Mouse (Mus musculus) ES-Bruce4 (cell line): ENCODE results near the gene Ucp2. TPM values are rescaled to one million over a fixed set of nuclear protein-coding genes. Genes with fewer than 3 reads are reported as not detected.
A peak's percentile ranks its signal among the peaks of the same experiment; 100 is the strongest.

Source experiments
- H3K27ac ChIP-seq: 2 replicates; pipeline ENCODE4 v1.5.1; 2012; ENCODE audit warnings: low read length, inconsistent platforms; ENCODE audit not compliant: insufficient read depth
- H3K27me3 ChIP-seq: 2 replicates; pipeline ENCODE4 v1.6.1; 2012; ENCODE audit warnings: mild to moderate bottlenecking, low read length, inconsistent platforms; ENCODE audit not compliant: control insufficient read depth, poor library complexity, insufficient read depth, severe bottlenecking
- H3K36me3 ChIP-seq: 2 replicates; pipeline ENCODE4 v1.6.1; 2012; ENCODE audit warnings: inconsistent platforms, mild to moderate bottlenecking, low read length, moderate library complexity; ENCODE audit not compliant: control insufficient read depth, poor library complexity, insufficient read depth, severe bottlenecking
- H3K4me1 ChIP-seq: one replicate; pipeline ENCODE4 v1.8.1; 2011; ENCODE audit warnings: low read length; ENCODE audit not compliant: control insufficient read depth, insufficient read depth
- H3K4me3 ChIP-seq: 2 replicates; pipeline ENCODE4 v1.5.1; 2011; ENCODE audit warnings: low read depth, mild to moderate bottlenecking, low read length
- H3K9ac ChIP-seq: 2 replicates; pipeline ENCODE4 v1.6.1; 2012; ENCODE audit warnings: low read depth, mild to moderate bottlenecking, inconsistent platforms; ENCODE audit not compliant: poor library complexity, severe bottlenecking
- H3K9me3 ChIP-seq: replicated peaks from 2 replicates; pipeline ENCODE4 v1.6.1; 2012; ENCODE audit warnings: mild to moderate bottlenecking, low read length, inconsistent platforms; ENCODE audit not compliant: control insufficient read depth, poor library complexity, insufficient read depth, severe bottlenecking
- CTCF ChIP-seq: IDR thresholded peaks from one replicate; pipeline ENCODE4 v1.8.1; 2011; ENCODE audit warnings: low read depth, low read length
- EP300 ChIP-seq: IDR thresholded peaks from 2 replicates; pipeline ENCODE4 v1.6.1; 2011; ENCODE audit warnings: low read depth, low read length; ENCODE audit not compliant: insufficient read depth
- POLR2A ChIP-seq: IDR thresholded peaks from one replicate; pipeline ENCODE4 v1.8.1; 2011; ENCODE audit warnings: low read length; ENCODE audit not compliant: insufficient read depth
- polyA plus RNA-seq: library from polyadenylated mRNA; stranded (reverse); fragments of >200 nt; gene quantifications from 2 replicates; pipeline ENCODE4 v1.2.4, GENCODE M21; 2011; ENCODE audit warnings: low read depth; ENCODE audit not compliant: missing spikeins, insufficient read depth, insufficient read length

The Ucp2 gene
- polyA plus RNA-seq, 1 experiment: 162 TPM

DNA sequence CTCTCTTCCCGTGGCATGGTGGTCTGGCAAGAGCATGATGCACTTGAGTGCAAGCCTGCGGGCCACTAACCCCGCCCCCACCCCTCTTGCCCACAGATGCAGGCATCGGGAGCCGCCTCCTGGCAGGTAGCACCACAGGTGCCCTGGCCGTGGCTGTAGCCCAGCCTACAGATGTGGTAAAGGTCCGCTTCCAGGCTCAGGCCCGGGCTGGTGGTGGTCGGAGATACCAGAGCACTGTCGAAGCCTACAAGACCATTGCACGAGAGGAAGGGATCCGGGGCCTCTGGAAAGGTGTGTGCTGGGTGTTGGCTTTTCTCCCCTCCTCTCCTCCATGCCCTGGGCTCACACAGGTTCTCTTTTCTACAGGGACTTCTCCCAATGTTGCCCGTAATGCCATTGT lies 4.8 kb downstream of the Ucp2 start:
- peaks cover 19% of the 10 kb centered on the region for H3K36me3 ChIP-seq
- no peaks in the 10 kb centered on the region for H3K9me3 ChIP-seq
- no peak overlapping the region for H3K27ac ChIP-seq
- H3K4me1 ChIP-seq: peaks cover 12% of the 10 kb centered on the region
- TF ChIP-seq CTCF: no peak
- TF ChIP-seq POLR2A: no peak
- no peak for TF ChIP-seq EP300
- no peaks in the 10 kb centered on the region for H3K27me3 ChIP-seq
- H3K9ac ChIP-seq: no peak overlapping the region
- H3K4me3 ChIP-seq: no peak overlapping the region

GRCm38 (mm10) chr7:100499465-100499864 lies 6.3 kb downstream of the Ucp2 start:
- no peak overlapping the region for H3K4me3 ChIP-seq
- H3K27me3 ChIP-seq: no peaks in the 10 kb centered on the region
- peaks cover 19% of the 10 kb centered on the region for H3K36me3 ChIP-seq
- no peak overlapping the region for H3K9ac ChIP-seq
- no peak overlapping the region for H3K27ac ChIP-seq
- peaks cover 13% of the 10 kb centered on the region for H3K4me1 ChIP-seq
- H3K9me3 ChIP-seq: no peaks in the 10 kb centered on the region
- TF ChIP-seq POLR2A: no peak
- TF ChIP-seq EP300: no peak
- TF ChIP-seq CTCF: no peak

- Histone ChIP-seq H3K27ac (peak overlapping the region; percentile 80), H3K4me1 (peaks cover 13% of the 10 kb centered on the region), H3K9me3 (no peaks in the 10 kb centered on the region), H3K9ac (no peak overlapping the region), H3K27me3 (no peaks in the 10 kb centered on the region), H3K36me3 (peaks cover 19% of the 10 kb centered on the region), H3K4me3 (no peak overlapping the region)
- no peak for TF ChIP-seq POLR2A
- no peak for TF ChIP-seq CTCF
- TF ChIP-seq EP300: no peak
Observed at GRCm38 (mm10) chr7:100500276-100500977, 7.3 kb downstream of the Ucp2 start.

- Histone ChIP-seq H3K27ac (peak overlapping the region; percentile 80), H3K36me3 (peaks cover 19% of the 10 kb centered on the region), H3K4me3 (no peak overlapping the region), H3K4me1 (peaks cover 13% of the 10 kb centered on the region), H3K27me3 (no peaks in the 10 kb centered on the region), H3K9me3 (no peaks in the 10 kb centered on the region), H3K9ac (no peak overlapping the region)
- TF ChIP-seq EP300: no peak
- TF ChIP-seq POLR2A: no peak
- no peak for TF ChIP-seq CTCF
Observed at GRCm38 (mm10) chr7:100501027-100501843, 8.1 kb downstream of the Ucp2 start.

DNA sequence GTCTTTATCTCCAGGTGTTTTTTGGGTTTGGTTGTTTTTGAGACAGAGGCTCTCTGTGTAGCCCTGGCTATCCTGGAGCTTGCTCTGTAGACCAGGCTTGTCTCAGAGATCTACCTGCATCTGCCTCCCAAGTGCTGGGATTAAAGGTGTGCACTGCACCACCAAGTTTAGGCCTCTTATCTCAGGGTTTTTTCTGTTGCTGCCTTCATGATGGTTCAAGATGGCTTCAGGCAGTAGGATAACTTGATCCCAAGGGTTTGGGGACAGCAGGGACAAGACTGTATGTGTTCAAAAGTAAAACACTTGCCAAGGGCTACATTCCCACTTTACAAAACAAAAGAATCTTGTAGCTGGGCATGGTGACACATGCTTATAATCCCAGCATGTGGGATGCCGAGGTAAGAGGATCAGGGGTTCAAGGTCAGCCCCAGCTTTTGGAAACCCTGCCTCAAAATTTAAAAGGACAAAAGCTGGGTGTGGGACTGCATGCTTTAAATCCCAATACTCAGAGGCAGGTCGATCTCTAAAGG lies 8.8 kb downstream of the Ucp2 start:
- Histone ChIP-seq H3K27me3 (no peaks in the 10 kb centered on the region), H3K4me1 (peaks cover 14% of the 10 kb centered on the region), H3K4me3 (no peak overlapping the region), H3K9me3 (no peaks in the 10 kb centered on the region), H3K27ac (peak overlapping the region; percentile 80), H3K36me3 (peaks cover 19% of the 10 kb centered on the region), H3K9ac (no peak overlapping the region)
- no peak for TF ChIP-seq CTCF
- no peak; the same call in 1 of the 2 replicates for TF ChIP-seq EP300

DNA sequence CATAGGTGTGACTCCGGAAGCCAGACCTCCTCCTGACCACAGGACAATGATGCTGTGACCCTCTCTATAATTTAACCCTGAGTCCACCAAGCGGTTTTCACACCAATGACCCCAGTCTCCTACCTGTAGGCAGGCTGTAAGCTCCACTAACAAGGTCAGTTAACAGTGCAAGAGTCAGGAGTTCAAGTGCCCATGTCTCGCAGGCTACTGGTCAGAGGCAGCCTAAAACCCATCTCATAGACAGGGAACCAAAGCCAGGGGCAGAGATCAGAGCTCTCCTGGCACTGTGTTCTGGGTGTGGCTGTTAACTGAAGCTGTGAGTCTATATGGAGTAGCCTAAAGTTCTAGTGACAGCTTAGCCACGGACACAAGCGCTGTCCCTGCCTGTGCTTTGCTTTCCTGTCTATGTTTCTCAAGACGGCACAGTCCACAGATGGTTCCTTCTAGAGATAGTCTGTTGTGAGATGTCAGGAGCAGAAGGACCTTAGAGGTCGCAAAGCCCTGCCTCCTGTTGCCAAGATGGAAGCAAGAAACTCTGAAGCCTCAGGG lies 9.3 kb downstream of the Ucp2 start:
- peak overlapping the region; percentile 62 for H3K27ac ChIP-seq
- no peak overlapping the region for H3K9ac ChIP-seq

More for the DNA sequence above, 9.3 kb downstream of the Ucp2 start:
- no peaks in the 10 kb centered on the region for H3K9me3 ChIP-seq
- 0 out of 2 replicates have a peak, but pooled peaks have one; percentile 77 for TF ChIP-seq EP300
- no peak for TF ChIP-seq POLR2A
- no peak for TF ChIP-seq CTCF
- H3K36me3 ChIP-seq: peaks cover 19% of the 10 kb centered on the region
- no peak overlapping the region for H3K4me3 ChIP-seq
- no peaks in the 10 kb centered on the region for H3K27me3 ChIP-seq
- H3K4me1 ChIP-seq: peaks cover 14% of the 10 kb centered on the region
